Mouse (Mus musculus) urinary bladder, postnatal 10 days (tissue): ENCODE results near the gene Gabrb2.

Experiments
- DNase-seq: peaks from one replicate; pipeline ENCODE4 v3.0.0; 2022; ENCODE audit warnings: low spot score

The Gabrb2 gene

DNA sequence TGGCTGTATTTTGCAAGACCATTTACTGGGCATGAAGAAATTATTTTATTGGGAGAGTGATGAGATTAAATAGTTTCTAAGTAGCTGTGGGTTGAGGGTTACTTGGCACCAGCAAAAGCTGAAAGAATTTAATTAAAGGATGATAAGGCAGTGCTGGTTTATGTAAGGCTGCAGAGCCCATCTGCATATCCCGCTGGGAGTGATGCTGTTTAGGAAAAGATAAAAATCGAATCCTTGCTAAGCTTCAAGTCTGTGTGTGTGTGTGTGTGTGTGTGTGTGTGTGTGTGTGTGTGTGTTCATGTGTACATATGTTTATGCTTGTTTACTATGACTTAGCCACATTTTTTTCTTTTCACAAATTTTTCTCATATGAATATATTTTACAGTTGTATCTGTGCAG, 113.0 kb downstream of the Gabrb2 start:
- DNase-seq: no peak

DNA sequence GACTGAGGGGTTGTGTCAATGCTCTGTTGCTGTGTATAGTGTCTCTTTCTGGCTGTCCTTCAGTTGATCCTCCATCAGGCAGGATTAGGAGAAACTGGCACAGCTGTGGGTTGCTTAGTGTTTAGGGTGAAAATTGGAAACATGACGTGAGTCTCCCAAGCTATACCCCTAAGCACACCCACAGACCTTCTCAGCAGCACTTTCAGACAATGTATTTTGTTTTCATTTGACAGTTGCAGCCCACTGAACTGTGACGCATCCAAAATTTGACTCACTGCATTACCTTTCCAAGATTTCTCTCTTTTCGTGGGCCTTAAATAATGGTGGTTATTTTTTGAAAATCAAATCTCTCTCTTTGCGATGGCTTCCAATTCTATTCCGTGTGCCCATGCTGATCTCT, 115.7 kb downstream of the Gabrb2 start:
- DNase-seq: no peak

DNA sequence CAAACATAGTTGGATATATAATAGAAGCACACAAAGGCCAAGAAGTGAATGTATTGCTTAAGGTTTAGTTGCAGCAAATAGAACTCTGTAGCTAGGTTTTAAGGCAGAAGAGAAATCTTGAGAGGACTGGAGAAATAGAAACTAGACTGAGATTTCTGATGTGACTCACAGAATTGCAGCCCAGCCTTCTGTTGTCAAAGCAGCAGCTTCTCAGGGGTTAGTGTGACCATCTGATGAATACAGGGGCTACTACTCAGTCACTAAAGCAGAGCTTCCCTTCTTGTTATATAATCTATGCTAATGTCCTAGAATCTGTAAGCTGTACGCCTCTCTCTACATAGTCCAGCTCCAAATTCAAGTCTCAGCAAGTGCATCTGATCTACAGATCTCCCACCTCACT, 116.3 kb downstream of the Gabrb2 start:
- DNase-seq: no peak

DNA sequence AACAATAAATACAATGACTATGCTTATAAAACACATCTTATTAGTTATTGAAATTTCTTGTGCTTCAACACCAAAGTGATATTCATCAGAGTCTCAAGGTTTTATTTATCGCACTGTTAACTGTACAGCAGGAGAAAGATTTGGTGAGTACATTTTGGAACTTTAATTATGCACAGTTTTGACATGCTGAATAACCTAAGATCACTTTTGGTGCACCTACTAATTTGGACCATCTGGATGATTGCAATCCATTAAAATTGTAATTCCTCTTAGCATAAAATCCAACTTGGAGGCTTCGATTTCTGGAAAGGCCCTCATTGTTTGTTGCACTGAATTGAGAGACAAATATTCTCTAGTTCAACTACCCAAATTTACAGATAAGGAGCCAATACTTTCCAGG, 123.3 kb downstream of the Gabrb2 start:
- DNase-seq: no peak

DNA sequence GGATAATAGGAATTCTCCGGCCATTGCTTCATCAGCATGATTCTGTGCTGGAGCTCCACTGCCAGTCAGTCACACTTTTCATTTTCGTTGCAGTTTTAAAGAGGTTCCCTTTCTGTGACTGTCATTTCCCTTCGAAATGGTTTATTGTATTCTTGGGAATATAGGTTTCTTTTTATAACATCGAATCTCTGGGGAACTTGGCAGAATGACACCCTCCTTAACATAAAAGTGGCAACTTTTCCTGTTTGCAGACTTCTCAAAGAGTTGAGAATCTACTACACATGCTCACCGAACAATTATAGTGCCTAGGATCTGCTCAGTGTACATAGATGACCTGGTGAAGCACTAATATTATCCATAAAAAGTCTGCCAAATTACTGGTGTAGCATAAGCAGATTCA, 146.5 kb downstream of the Gabrb2 start:
- DNase-seq: no peak

DNA sequence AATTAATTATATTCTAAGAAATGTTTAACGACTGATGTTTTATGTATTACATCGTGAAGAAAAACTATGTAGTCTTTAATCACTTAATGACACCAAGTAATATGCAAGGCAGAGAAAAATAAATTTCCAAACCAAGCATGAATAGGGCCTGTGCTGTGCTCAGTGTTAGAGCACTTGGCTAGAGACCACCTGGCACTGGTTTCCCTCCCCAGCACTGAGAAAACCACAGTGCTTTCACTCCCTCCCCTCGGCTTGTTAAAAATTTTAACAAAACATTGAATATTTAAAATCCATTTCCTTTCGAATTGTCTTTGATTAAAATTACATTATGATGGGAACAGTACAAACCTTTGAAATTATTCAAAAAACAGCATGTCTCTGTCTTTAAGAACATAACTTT, 151.9 kb downstream of the Gabrb2 start:
- DNase-seq: no peak

GRCm38 (mm10) chr11:42575146-42575873, 155.8 kb downstream of the Gabrb2 start:
- no peak for DNase-seq

- DNase-seq: no peak
Measured at GRCm38 (mm10) chr11:42579804-42580203, 160.2 kb downstream of the Gabrb2 start.

- no peak for DNase-seq
Measured at GRCm38 (mm10) chr11:42581123-42581522, 161.6 kb downstream of the Gabrb2 start.

GRCm38 (mm10) chr11:42581753-42582152, 162.2 kb downstream of the Gabrb2 start:
- no peak for DNase-seq

DNA sequence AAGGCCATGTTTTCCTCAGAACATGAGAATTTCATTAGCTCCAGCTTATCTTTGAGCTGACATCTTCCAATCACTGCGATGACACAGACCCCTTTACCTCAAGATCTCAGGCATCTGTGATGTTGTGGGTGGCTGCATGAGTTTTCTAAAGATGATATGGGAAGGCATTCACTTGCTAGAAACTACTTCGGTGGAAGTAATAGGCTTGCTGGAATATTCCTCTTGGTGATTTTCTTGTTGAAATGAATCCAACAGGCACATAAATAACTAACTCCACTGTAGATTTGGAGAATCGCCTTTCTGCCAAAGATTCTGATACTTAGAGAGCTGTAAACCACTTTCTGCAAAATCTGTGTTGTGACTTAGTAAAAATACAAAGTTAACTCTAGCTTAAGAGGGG, 172.9 kb downstream of the Gabrb2 start:
- no peak for DNase-seq

- DNase-seq: no peak
Measured at GRCm38 (mm10) chr11:42606225-42606624, 186.7 kb downstream of the Gabrb2 start.

GRCm38 (mm10) chr11:42609128-42609763, 189.7 kb downstream of the Gabrb2 start:
- no peak for DNase-seq

DNA sequence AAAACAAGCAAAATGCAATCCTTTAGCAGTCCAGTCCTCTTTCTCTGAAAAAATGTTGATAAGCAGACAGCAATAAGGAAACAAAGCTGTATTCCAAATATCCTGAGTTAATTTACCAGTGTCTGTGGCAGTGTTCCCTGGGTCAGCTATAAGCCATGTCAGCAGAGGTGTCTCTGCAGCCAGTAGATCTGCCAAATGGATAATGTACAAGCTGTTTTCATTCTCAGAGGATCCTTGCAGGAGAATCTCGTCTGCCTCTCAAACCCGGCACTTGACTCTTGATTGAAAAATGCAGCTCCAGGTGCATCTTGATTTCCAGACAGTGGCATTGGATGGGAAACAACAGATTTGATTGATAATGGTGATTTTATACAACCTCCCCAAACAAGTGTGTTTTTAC, 198.6 kb downstream of the Gabrb2 start:
- no peak for DNase-seq

GRCm38 (mm10) chr11:42621109-42621508, 201.6 kb downstream of the Gabrb2 start:
- no peak for DNase-seq

- no peak for DNase-seq
Measured at GRCm38 (mm10) chr11:42650111-42650510, 230.6 kb downstream of the Gabrb2 start.

DNA sequence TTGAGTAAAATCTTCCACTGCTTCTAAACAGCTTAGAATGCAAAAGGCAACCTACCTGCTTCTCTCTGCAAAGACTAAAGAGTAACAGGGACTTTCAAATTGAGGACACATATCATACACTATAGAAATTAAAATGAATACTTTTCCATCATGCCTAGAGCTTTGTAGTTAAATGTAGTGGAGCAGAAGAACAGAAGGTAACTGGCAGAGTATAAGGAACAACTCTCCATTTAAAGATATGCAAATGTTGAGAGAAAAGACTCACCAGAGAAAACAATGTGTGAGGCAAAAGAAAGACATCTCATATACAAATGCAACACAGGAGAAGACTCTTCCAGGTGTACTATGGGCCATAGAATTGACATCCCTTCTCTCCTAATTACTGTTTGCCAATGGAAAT, 232.0 kb downstream of the Gabrb2 start:
- DNase-seq: no peak

GRCm38 (mm10) chr11:42654189-42654588, 234.6 kb downstream of the Gabrb2 start:
- no peak for DNase-seq

- no peak for DNase-seq
Measured at GRCm38 (mm10) chr11:42668657-42669056, 249.1 kb downstream of the Gabrb2 start.
